Comparison of ENCODE assay signal across 21 mouse cellular contexts in the genomic region with DNA sequence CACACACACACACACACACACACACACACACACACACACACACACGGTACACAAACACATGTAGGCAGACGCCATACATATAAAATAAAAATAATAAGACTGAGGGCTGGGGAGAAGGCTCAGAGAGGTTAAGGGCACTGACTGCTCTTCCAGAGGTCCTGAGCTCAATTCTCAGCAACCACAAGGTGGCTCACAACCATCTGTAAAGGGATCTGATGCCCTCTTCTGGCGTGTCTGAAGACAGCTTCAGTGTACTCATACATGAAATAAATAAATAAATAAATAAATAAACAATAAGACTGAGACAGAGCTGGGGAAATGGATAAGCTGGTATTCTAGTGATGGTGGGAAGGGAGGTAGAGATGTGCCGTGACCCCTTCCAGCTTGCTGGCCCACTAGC. TPM values are rescaled to one million over a fixed set of nuclear protein-coding genes. Genes with fewer than 3 reads are reported as not detected.
DNase-seq lines count a peak whose midpoint lies in the region; ATAC-seq and TF ChIP-seq lines count a peak whose summit lies in the region.
"Had no signal": no experiment of that assay in that cellular context is flagged by ENCODE, and none has a peak within 500 bp of the region (broad histone marks: within the 10 kb centered on the region; RNA-seq: fewer than 3 reads in every experiment).

No protein-coding gene starts in this region.

- H3K36me3 ChIP-seq in kidney, postnatal 0 days (ENCODE audit: insufficient read depth, low read length): no peaks in the 10 kb centered on the region
- H3K36me3 ChIP-seq in CH12.LX (replicated peaks in 1 of 2; ENCODE audit: control insufficient read depth in 1 of 2, insufficient read depth in 1 of 2, low read length in 1 of 2): peaks cover 0 to 2% of the 10 kb centered on the region in 2 experiments
- H3K36me3 ChIP-seq: forebrain, embryonic 10.5 days; G1E; heart, embryonic 15.5 days; hindbrain, embryonic 13.5 days; limb, embryonic 13.5 days; liver, embryonic 15.5 days; midbrain, embryonic 13.5 days had no signal

- ATAC-seq in kidney, postnatal 0 days (replicated peaks; ENCODE audit: low FRiP score, low read depth): no peak
- ATAC-seq: midbrain, embryonic 13.5 days had no signal

- no peaks in the 10 kb centered on the region for H3K27me3 ChIP-seq in kidney, postnatal 0 days (ENCODE audit: insufficient read depth, low read length)
- H3K27me3 ChIP-seq in CH12.LX (replicated peaks): no peaks in the 10 kb centered on the region
- H3K27me3 ChIP-seq: heart, embryonic 15.5 days; hindbrain, embryonic 13.5 days; limb, embryonic 13.5 days; liver, embryonic 15.5 days; midbrain, embryonic 13.5 days had no signal

- TF ChIP-seq CTCF in kidney, postnatal 0 days (IDR thresholded peaks at IDR 0.05; ENCODE audit: low read depth): peak; percentile 53
- TF ChIP-seq CTCF in CH12.LX (conservative IDR thresholded peaks at IDR 0.05 in 1 of 2, IDR thresholded peaks at IDR 0.05 in 1 of 2; ENCODE audit: low read depth in 2 of 2, low read length in 2 of 2): peak in 1 of 2 experiments; percentile 65; a peak in 2 of 4 replicates

- no peak overlapping the region for H3K4me3 ChIP-seq in kidney, postnatal 0 days (replicated peaks; ENCODE audit: low read depth, low read length)
- H3K4me3 ChIP-seq in CH12.LX (replicated peaks in 1 of 3; ENCODE audit: low read depth in 2 of 3, low read length in 2 of 3, poor library complexity in 1 of 3): no peak overlapping the region
- H3K4me3 ChIP-seq: forebrain, embryonic 10.5 days; heart, embryonic 15.5 days; hindbrain, embryonic 13.5 days; limb, embryonic 13.5 days; liver, embryonic 15.5 days; midbrain, embryonic 13.5 days had no signal

- in situ Hi-C loops in CH12.LX (cut with MboI; ENCODE audit: low pct_ligation_motif_present, low pct_unique_long_range_greater_than_20kb, low sequenced_read_pairs): loop anchor here (10.0 kb wide), 1 partner anchor 109 kb away; the partner anchor contains the start of genes Helq and Mrps18c

- H3K79me2 ChIP-seq in CH12.LX (replicated peaks; ENCODE audit: control insufficient read depth, extremely low read depth, insufficient read depth, poor library complexity, severe bottlenecking): no peaks in the 10 kb centered on the region

- H3K4me1 ChIP-seq in kidney, postnatal 0 days (replicated peaks; ENCODE audit: insufficient read depth, low read length): no peaks in the 10 kb centered on the region
- H3K4me1 ChIP-seq in CH12.LX (ENCODE audit: control insufficient read depth in 1 of 2, insufficient read depth in 2 of 2): peaks cover 0 to 31% of the 10 kb centered on the region in 2 experiments; a peak in 3 of 4 replicates
- H3K4me1 ChIP-seq: forebrain, embryonic 10.5 days; heart, embryonic 15.5 days; hindbrain, embryonic 13.5 days; limb, embryonic 13.5 days; liver, embryonic 15.5 days; midbrain, embryonic 13.5 days had no signal

- no peak for DNase-seq in kidney, postnatal 0 days (ENCODE audit: low spot score)
- DNase-seq in kidney, postnatal 4 days: no peak
- DNase-seq in 3T3-L1 (ENCODE audit: low read depth, low spot score) (peak; percentile 7), CH12.LX (ENCODE audit: extremely low read depth) (no peak), R1 (ENCODE audit: low read depth, low spot score) (peak; percentile 46)
- no peak for DNase-seq in thymus, postnatal 4 days
- no peak for DNase-seq in gastrocnemius, postnatal 36 days
- DNase-seq: cerebellum, adult 11-12 months; cerebellum, postnatal 14 days; gastrocnemius, postnatal 25 days; heart, postnatal 36 days; kidney, adult 9 months; kidney, postnatal 36 days; layer of hippocampus, adult 9-11 months had no signal

- intact Hi-C loops in gastrocnemius, postnatal 36 days (cut with DNase I): no loop called here

- TF ChIP-seq POLR2A in CH12.LX (IDR thresholded peaks at IDR 0.05; ENCODE audit: low read depth, low read length): no peak

- H3K9me3 ChIP-seq in kidney, postnatal 0 days (replicated peaks; ENCODE audit: low read length): no peaks in the 10 kb centered on the region
- peaks cover 3% of the 10 kb centered on the region for H3K9me3 ChIP-seq in CH12.LX (replicated peaks; ENCODE audit: low read length)
- H3K9me3 ChIP-seq: forebrain, embryonic 10.5 days; G1E; heart, embryonic 15.5 days; hindbrain, embryonic 13.5 days; limb, embryonic 13.5 days; liver, embryonic 15.5 days; midbrain, embryonic 13.5 days had no signal

- H3K9ac ChIP-seq in kidney, postnatal 0 days (ENCODE audit: low read depth, low read length): no peak overlapping the region
- H3K9ac ChIP-seq in CH12.LX (ENCODE audit: insufficient read depth, low read depth): no peak overlapping the region
- H3K9ac ChIP-seq: heart, embryonic 15.5 days; hindbrain, embryonic 13.5 days; limb, embryonic 13.5 days; liver, embryonic 15.5 days; midbrain, embryonic 13.5 days had no signal

- TF ChIP-seq EP300 in CH12.LX (IDR thresholded peaks at IDR 0.05; ENCODE audit: low read length): no peak

- TF ChIP-seq RAD21 in CH12.LX (IDR thresholded peaks at IDR 0.05; ENCODE audit: low read depth, low read length): no peak; the same call in 1 of the 2 replicates

- WGBS in kidney, postnatal 0 days: 76% methylated on average over 4 of the region's 4 CpGs

- H3K27ac ChIP-seq in kidney, postnatal 0 days: no peak overlapping the region
- H3K27ac ChIP-seq in CH12.LX (ENCODE audit: insufficient read depth, low read depth): no peak overlapping the region
- H3K27ac ChIP-seq: forebrain, embryonic 10.5 days; heart, embryonic 15.5 days; hindbrain, embryonic 13.5 days; limb, embryonic 13.5 days; liver, embryonic 15.5 days; midbrain, embryonic 13.5 days had no signal

- H3K4me2 ChIP-seq in kidney, postnatal 0 days (ENCODE audit: low read length): no peak overlapping the region
- H3K4me2 ChIP-seq in CH12.LX (ENCODE audit: insufficient read depth, low read depth, poor library complexity, severe bottlenecking): no peak overlapping the region
- H3K4me2 ChIP-seq: heart, embryonic 15.5 days; hindbrain, embryonic 13.5 days; limb, embryonic 13.5 days; liver, embryonic 15.5 days; midbrain, embryonic 13.5 days had no signal

- dilution Hi-C loops in CH12.LX (cut with MboI; ENCODE audit: extremely low pct_ligation_motif_present, extremely low pct_unique_long_range_greater_than_20kb, low sequenced_read_pairs): no loop called here

TF ChIP-seq in CH12.LX, 34 proteins besides CTCF, POLR2A, EP300 and RAD21:
- TF ChIP-seq IRF4 (IDR thresholded peaks at IDR 0.05; ENCODE audit: low read depth, low read length) (no peak), SMC3 (IDR thresholded peaks at IDR 0.05; ENCODE audit: low read depth, low read length) (peak; percentile 27)

RNA-seq across cellular contexts. Expression of gene Coq2, which starts 10.7 kb away (rescaled TPM):
- polyA plus RNA-seq in kidney, postnatal 0 days (2015; fragmentation: Nextera tagmentation; extraction: Ambion mirVana): 62.0 and 64.6 TPM in 2 replicates
- total RNA-seq in CH12.LX (2012; rRNA removed): 49.1 and 53.9 TPM in 2 replicates
- total RNA-seq in CH12.LX (2014; rRNA removed): 50.1 and 51.0 TPM in 2 replicates
- polyA plus RNA-seq in CH12.LX (2012; ENCODE audit: insufficient read length, low read depth): 50.9 and 56.5 TPM in 2 replicates
- 10 to 100 TPM; 54.4 to 65.5 TPM for total RNA-seq in gastrocnemius, postnatal 36 days (2021)

RNA-seq across cellular contexts. Expression of gene Hpse, which starts 33.9 kb away (rescaled TPM):
- polyA plus RNA-seq in kidney, postnatal 0 days (2015; fragmentation: Nextera tagmentation; extraction: Ambion mirVana): 2.2 and 2.4 TPM in 2 replicates
- total RNA-seq in CH12.LX (2012; rRNA removed): 8.0 and 9.5 TPM in 2 replicates
- 3.8 and 4.0 TPM in 2 replicates for total RNA-seq in CH12.LX (2014; rRNA removed)
- polyA plus RNA-seq in CH12.LX (2012; ENCODE audit: insufficient read length, low read depth): 3.3 and 3.7 TPM in 2 replicates
- under 1 TPM; 0.31 to 0.32 TPM for total RNA-seq in gastrocnemius, postnatal 36 days (2021)
- total RNA-seq: G1E had no signal
- polyA plus RNA-seq: G1E had no signal

Comparison
In these comparisons a context has a peak if more than half of its experiments do, and no peak if none do; other contexts are left out.
1. DNase-seq: peak in 3T3-L1 (single experiment) and R1 (single experiment); none in kidney, postnatal 0 days (single experiment), kidney, postnatal 4 days (0 of 2), CH12.LX (single experiment), thymus, postnatal 4 days (single experiment) and gastrocnemius, postnatal 36 days (0 of 2).